Mouse (Mus musculus): ENCODE data around the gene Peg3. TPM values are rescaled to one million over a fixed set of nuclear protein-coding genes. Genes with fewer than 3 reads are reported as not detected.
A peak's percentile ranks its signal among the peaks of the same experiment; 100 is the strongest.
"Not testable (repeated sequence)": the region's sequence is repeated elsewhere in the genome, so short reads cannot be mapped to it uniquely, and the experiment has no call there.

Peg3 gene
- not detected in 2 replicates for polyA plus RNA-seq (2012; ENCODE audit: insufficient read depth, low replicate concordance)

DNA sequence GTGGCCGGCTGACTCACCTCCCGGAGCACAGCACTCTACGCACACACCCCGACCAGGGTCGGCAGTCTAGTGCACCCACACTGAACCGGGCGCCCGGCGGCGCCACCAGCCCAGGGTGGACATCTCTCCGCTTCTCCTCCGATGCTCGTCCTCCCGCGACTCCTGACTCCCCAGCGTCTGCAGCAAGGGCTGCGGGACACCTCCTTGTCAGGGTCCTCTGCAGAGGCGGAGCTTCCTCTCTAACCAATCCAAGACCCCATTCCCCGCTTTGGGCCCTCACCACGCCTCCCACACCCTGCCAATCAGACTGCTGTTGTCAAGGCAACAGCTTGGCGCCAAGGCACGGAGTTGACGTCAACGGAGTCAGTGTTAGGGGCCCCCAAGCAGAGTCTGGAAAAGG, at the start of gene Peg3, which contains the start of gene Usp29:
Peg3 (minus strand) TSS at position 191 of the 400 bp plus-strand sequence.
Usp29 (plus strand) TSS at position 338 of the 400 bp plus-strand sequence.
- Histone ChIP-seq H3K36me3 (replicated peaks; ENCODE audit: low read length) (no peaks in the 10 kb centered on the region), H3K9me3 (peaks cover 54% of the 10 kb centered on the region), H3K4me3 (replicated peaks) (peak within 1 kb of the TSS; percentile 89), H3K4me1 (peaks cover 15% of the 10 kb centered on the region), H3K27me3 (replicated peaks) (peaks cover 19% of the 10 kb centered on the region)
- no peak for TF ChIP-seq FLI1 (IDR thresholded peaks at IDR 0.05; ENCODE audit: low read length)
- TF ChIP-seq GATA1 (IDR thresholded peaks at IDR 0.05; ENCODE audit: borderline replicate concordance, low read length), result no peak

DNA sequence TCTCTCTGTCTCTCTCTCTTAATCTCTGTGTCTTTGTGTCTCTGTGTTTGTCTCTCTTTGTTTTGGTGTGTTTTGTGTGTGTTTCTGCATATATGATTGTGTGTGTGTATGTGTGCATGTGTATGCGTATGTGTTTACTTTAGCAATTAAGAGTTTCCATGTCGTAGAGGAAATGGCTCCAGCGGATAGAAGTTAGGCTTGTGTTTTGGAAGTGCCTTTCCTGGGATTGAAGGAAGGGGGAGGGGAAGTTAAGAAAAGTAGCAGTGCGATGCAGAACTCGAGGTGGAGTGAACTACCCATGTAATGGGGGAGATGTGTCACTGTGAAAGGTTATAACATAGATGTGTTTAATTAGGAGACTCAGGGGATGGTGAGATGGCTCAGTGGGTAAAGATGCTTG, 48.9 kb upstream of the Peg3 start:
- no peaks in the 10 kb centered on the region for H3K4me1 ChIP-seq
- peaks cover 47% of the 10 kb centered on the region for H3K9me3 ChIP-seq
- no peak for TF ChIP-seq FLI1 (IDR thresholded peaks at IDR 0.05; ENCODE audit: low read length)

DNA sequence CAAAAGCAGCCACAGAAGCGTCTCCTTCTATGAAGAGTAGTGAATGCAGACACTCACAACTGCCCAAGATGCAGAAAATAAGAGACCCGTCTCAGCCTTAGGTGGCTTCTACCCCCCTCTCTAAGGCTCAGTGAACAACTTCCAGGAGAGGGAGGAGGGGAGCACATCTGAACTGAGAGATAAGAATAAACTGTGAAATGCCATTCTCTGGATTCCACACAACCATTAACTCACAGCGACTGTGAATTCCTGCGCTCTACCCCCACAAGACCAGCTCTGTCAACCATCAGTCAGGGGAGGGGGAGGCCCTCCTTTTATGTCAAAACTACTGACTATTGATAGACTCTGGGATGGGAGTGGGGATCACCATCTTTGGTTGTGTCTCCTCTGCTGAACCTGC, 47.5 kb upstream of the Peg3 start:
- no peak for TF ChIP-seq GATA1 (IDR thresholded peaks at IDR 0.05; ENCODE audit: borderline replicate concordance, low read length)
- TF ChIP-seq FLI1 (IDR thresholded peaks at IDR 0.05; ENCODE audit: low read length), result no peak
- Histone ChIP-seq H3K36me3 (replicated peaks; ENCODE audit: low read length) (no peaks in the 10 kb centered on the region), H3K9me3 (peaks cover 45% of the 10 kb centered on the region), H3K4me1 (no peaks in the 10 kb centered on the region), H3K4me3 (replicated peaks) (no peak overlapping the region), H3K27me3 (replicated peaks) (no peaks in the 10 kb centered on the region)

More for the DNA sequence above, 48.9 kb upstream of the Peg3 start:
- no peaks in the 10 kb centered on the region for H3K36me3 ChIP-seq (replicated peaks; ENCODE audit: low read length)
- H3K4me3 ChIP-seq (replicated peaks), result no peak overlapping the region
- H3K27me3 ChIP-seq (replicated peaks), result no peaks in the 10 kb centered on the region

DNA sequence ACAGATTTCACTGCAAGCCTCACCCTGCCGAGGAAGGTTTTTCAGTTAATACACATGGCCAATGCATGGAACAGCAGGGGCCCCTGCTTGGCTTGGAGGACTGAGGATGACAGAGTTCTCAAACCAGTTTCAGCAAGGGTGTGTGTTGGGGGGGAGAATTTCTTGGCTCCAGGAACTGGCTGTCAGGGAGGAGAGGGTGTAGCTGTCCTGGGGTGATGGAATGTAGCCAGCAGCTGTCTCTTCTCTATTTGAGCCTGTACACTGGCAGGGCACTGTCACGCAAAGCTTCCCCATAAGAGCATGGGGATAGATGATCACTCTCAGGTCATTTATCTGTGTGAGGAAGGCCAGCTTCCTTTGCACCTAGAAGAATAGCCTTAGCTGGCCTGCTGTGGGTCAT, 46.9 kb upstream of the Peg3 start:
- H3K9me3 ChIP-seq, result peaks cover 41% of the 10 kb centered on the region
- TF ChIP-seq GATA1 (IDR thresholded peaks at IDR 0.05; ENCODE audit: borderline replicate concordance, low read length) (no peak), FLI1 (IDR thresholded peaks at IDR 0.05; ENCODE audit: low read length) (no peak)

DNA sequence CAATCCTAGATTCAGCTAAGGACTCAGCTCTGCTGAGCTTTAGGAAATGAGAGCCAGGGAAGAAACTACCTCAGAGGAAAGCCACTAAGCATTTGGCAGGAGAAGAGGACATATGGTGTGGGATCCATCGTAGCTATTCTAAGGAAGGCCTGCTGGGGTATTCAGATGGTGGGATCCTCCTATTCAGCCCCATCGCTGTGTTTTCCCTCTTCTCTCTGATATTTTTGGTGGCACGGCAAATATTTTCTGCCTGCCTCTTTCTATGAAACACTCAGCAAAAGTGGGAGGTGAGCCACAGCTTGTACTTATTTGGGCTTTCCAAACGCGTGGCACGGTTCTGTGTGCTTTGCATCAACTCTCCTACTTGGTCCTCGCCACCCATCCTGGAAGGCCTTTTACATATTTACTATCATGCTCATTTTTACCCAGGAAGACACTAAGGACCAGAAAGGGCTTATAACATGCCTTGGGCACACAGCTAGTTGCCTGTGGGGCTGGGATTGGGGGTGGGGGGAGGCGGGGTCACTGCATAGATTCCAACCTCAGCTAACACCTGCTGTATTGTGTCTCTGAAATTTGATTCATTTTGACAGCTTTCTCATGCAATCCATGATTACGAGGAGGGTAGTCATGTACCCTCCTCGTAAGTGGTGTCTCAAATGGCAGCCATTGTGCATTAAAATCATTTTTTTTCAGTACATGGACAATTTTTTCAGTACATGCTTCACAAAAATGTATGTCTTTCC, 46.3 kb upstream of the Peg3 start:
- Histone ChIP-seq H3K4me1 (no peaks in the 10 kb centered on the region), H3K36me3 (replicated peaks; ENCODE audit: low read length) (no peaks in the 10 kb centered on the region), H3K4me3 (replicated peaks) (no peak overlapping the region), H3K9me3 (peaks cover 36% of the 10 kb centered on the region), H3K27me3 (replicated peaks) (no peaks in the 10 kb centered on the region)
- TF ChIP-seq FLI1 (IDR thresholded peaks at IDR 0.05; ENCODE audit: low read length) (no peak), GATA1 (IDR thresholded peaks at IDR 0.05; ENCODE audit: borderline replicate concordance, low read length) (no peak)

More for the DNA sequence above, 46.9 kb upstream of the Peg3 start:
- Histone ChIP-seq H3K36me3 (replicated peaks; ENCODE audit: low read length) (no peaks in the 10 kb centered on the region), H3K27me3 (replicated peaks) (no peaks in the 10 kb centered on the region), H3K4me3 (replicated peaks) (no peak overlapping the region), H3K4me1 (no peaks in the 10 kb centered on the region)

DNA sequence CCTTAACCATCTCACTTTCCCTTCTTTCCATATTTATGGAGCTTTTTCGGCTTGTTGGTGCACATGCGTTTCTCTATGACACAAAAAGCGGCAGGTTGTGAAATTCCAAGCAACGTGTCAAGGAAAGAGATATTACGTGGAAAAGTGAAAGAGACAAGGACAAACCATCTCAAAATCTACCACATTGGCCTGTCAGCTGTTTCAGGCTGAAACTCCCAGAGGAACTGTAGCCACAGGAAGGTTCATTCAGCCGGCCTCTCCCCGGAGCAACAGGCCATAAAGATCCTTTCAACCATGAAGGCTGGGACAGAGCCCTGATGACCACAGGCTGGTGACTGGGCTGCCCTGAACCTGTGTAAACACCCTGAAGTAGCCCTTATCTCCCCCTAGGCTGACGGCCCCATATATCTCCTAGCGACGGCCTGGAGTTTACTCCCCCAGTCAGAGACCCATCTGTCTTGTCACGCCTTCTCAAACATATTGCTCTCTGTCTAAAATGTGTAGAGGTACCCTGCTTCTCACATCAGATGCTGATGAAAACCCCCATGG, 43.7 kb upstream of the Peg3 start:
- H3K27me3 ChIP-seq (replicated peaks); H3K4me3 ChIP-seq (replicated peaks); H3K36me3 ChIP-seq (replicated peaks; ENCODE audit: low read length); H3K4me1 ChIP-seq: not testable (repeated sequence)
- peaks cover 43% of the 10 kb centered on the region for H3K9me3 ChIP-seq

DNA sequence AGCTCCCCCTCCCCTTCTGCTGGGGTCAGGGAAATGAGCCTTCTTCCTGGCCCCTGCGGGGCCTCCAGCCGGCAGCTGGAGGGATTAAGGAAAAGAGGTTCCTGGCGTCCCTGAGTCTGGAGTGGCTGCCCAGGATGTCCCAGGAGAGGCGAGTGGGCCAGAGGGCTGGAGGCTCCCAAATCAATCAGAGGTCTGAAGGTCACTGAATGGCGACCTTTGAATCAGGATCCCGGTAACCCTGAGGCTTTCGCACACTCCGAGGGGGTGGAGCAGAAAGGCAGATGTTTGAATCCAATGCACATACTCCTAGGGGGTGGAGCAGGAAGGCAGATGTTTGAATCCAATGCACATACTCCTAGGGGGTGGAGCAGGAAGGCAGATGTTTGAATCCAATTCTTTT, 40.1 kb upstream of the Peg3 start:
- Histone ChIP-seq H3K27me3 (replicated peaks) (no peaks in the 10 kb centered on the region), H3K9me3 (peaks cover 35% of the 10 kb centered on the region), H3K4me1 (no peaks in the 10 kb centered on the region), H3K4me3 (replicated peaks) (no peak overlapping the region), H3K36me3 (replicated peaks; ENCODE audit: low read length) (no peaks in the 10 kb centered on the region)
- TF ChIP-seq FLI1 (IDR thresholded peaks at IDR 0.05; ENCODE audit: low read length) (no peak), GATA1 (IDR thresholded peaks at IDR 0.05; ENCODE audit: borderline replicate concordance, low read length) (no peak)

DNA sequence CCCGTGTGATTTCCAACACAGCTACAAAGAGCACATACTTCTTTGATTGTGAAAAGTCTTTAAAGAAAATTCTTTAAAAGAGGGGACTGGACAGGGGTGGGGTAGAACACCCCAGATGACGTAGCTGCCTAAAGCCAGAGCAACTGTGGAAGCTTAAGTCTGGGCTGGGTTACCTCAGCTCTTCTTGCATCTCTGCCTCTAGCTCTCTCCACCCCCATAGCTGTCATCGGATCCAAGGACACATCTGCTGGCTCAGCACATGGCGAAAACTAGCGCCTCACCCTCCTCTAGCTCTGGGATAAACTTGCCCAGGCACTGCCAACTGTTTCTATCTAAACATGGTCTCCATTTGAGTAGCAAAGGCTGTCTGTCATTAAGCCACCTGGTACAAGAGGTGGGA, 35.0 kb upstream of the Peg3 start:
- H3K4me3 ChIP-seq (replicated peaks), result no peak overlapping the region
- TF ChIP-seq FLI1 (IDR thresholded peaks at IDR 0.05; ENCODE audit: low read length), result no peak
- TF ChIP-seq GATA1 (IDR thresholded peaks at IDR 0.05; ENCODE audit: borderline replicate concordance, low read length), result no peak
- no peaks in the 10 kb centered on the region for H3K4me1 ChIP-seq
- H3K27me3 ChIP-seq (replicated peaks), result no peaks in the 10 kb centered on the region
- H3K9me3 ChIP-seq, result peaks cover 29% of the 10 kb centered on the region
- H3K36me3 ChIP-seq (replicated peaks; ENCODE audit: low read length), result no peaks in the 10 kb centered on the region

DNA sequence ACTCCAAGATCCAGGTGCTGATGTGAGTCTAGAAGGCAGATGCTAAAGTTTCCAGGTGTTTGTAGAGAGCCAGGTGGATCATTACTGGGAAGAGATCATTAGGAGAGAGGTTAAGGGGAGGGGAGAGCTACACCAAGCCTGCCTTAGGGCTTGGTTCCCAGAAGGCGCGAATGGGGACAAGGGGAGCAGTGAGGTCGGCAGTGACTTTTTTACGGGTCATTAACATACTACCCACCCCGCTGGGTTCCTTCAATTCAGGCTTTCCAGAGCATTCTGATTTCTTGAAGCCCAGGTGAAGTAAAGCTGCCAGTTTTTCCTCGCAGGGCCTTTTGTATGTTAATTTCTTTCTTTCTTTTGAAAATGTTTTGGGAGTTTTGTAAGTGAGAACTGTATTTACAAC, 29.9 kb upstream of the Peg3 start:
- H3K9me3 ChIP-seq, result peaks cover 41% of the 10 kb centered on the region
- no peaks in the 10 kb centered on the region for H3K27me3 ChIP-seq (replicated peaks)
- TF ChIP-seq GATA1 (IDR thresholded peaks at IDR 0.05; ENCODE audit: borderline replicate concordance, low read length) (no peak), FLI1 (IDR thresholded peaks at IDR 0.05; ENCODE audit: low read length) (no peak)
- no peak overlapping the region for H3K4me3 ChIP-seq (replicated peaks)
- no peaks in the 10 kb centered on the region for H3K36me3 ChIP-seq (replicated peaks; ENCODE audit: low read length)
- H3K4me1 ChIP-seq, result no peaks in the 10 kb centered on the region

DNA sequence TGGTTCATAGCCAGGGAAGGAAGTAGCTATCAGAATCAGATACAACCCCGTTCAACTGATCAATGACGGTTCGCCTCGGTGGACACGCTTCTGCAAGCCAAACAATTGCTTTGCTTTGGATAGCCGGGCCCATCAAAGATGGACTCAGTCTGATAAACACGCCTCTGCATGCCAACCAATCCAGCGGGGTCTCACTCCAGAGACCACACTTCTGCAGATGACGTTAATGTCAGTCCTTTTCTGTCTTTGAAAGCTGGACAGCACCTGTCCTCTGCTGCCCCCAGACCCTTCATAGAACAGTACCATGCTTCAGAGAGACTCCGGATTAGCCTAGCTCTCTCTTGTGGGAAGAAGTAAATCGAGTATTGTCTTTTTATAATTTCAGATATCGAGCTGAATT, 29.5 kb upstream of the Peg3 start:
- Histone ChIP-seq H3K4me1 (no peaks in the 10 kb centered on the region), H3K4me3 (replicated peaks) (no peak overlapping the region), H3K9me3 (peaks cover 41% of the 10 kb centered on the region), H3K27me3 (replicated peaks) (no peaks in the 10 kb centered on the region), H3K36me3 (replicated peaks; ENCODE audit: low read length) (no peaks in the 10 kb centered on the region)
- TF ChIP-seq GATA1 (IDR thresholded peaks at IDR 0.05; ENCODE audit: borderline replicate concordance, low read length) (no peak), FLI1 (IDR thresholded peaks at IDR 0.05; ENCODE audit: low read length) (no peak)

Data from megakaryocyte, embryonic 14.5 days (primary cell).